In the genomic region with DNA sequence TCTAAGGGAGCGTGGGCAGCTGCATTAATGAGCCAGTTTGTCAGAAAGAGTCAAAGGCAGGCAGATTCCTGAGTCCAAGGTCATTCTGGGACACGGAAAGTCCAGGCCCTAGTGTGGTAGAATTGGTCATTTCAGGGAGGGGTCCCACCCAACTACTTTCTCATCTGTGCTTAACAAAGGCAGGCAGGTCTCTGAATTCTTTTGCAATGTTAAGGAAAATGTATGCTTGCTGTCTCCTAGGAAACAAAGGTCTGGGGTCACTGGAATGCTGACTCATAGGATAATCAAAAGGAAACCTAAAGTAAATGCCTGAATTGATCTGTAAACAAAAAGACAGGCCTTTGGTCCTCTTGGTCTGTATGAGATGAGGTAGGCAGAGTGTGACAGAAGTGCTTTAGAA, we compare ENCODE assay signal across 28 mouse cellular contexts. TPM values are rescaled to one million over a fixed set of nuclear protein-coding genes. Genes with fewer than 3 reads are reported as not detected.
DNase-seq lines count a peak whose midpoint lies in the region; ATAC-seq and TF ChIP-seq lines count a peak whose summit lies in the region.
"Had no signal": no experiment of that assay in that cellular context is flagged by ENCODE, and none has a peak within 500 bp of the region (broad histone marks: within the 10 kb centered on the region; RNA-seq: fewer than 3 reads in every experiment).

No protein-coding gene starts in this region.

- intact Hi-C loops in heart, postnatal 14 days (cut with DNase I), result no loop called here

- no peak overlapping the region for H3K4me2 ChIP-seq in liver, postnatal 0 days (ENCODE audit: low read depth, low read length)
- no peak overlapping the region for H3K4me2 ChIP-seq in stomach, postnatal 0 days (replicated peaks; ENCODE audit: low read depth)
- H3K4me2 ChIP-seq: heart, embryonic 12.5 days; hindbrain, embryonic 12.5 days; limb, embryonic 12.5 days; liver, embryonic 15.5 days; neural tube, embryonic 12.5 days had no signal

- no peaks in the 10 kb centered on the region for H3K36me3 ChIP-seq in liver, postnatal 0 days (replicated peaks; ENCODE audit: insufficient read depth, low read length)
- no peaks in the 10 kb centered on the region for H3K36me3 ChIP-seq in ES-E14 (ENCODE audit: control insufficient read depth, insufficient read depth, low read length, poor library complexity, severe bottlenecking)
- H3K36me3 ChIP-seq in stomach, postnatal 0 days (ENCODE audit: control insufficient read depth, insufficient read depth, low read length), result no peaks in the 10 kb centered on the region
- H3K36me3 ChIP-seq: heart, embryonic 12.5 days; limb, embryonic 12.5 days; liver, embryonic 15.5 days had no signal

- no peak for TF ChIP-seq CTCF in liver, postnatal 0 days (IDR thresholded peaks at IDR 0.05; ENCODE audit: low read depth)
- TF ChIP-seq CTCF in stomach, postnatal 0 days (IDR thresholded peaks at IDR 0.05; ENCODE audit: low read depth), result no peak

- 70% methylated on average over 2 of the region's 2 CpGs for WGBS in liver, postnatal 0 days (ENCODE audit: insufficient replicate concordance)
- WGBS in stomach, postnatal 0 days, result 47% methylated on average over 2 of the region's 2 CpGs

- no peak overlapping the region for H3K9ac ChIP-seq in liver, postnatal 0 days (replicated peaks)
- no peak overlapping the region for H3K9ac ChIP-seq in ES-E14 (ENCODE audit: insufficient read depth, low read depth, low read length, poor library complexity, severe bottlenecking)
- no peak overlapping the region for H3K9ac ChIP-seq in stomach, postnatal 0 days (ENCODE audit: low read length)
- H3K9ac ChIP-seq: forebrain, postnatal 0 days; heart, embryonic 12.5 days; hindbrain, embryonic 12.5 days; limb, embryonic 12.5 days; liver, embryonic 15.5 days; neural tube, embryonic 12.5 days had no signal

- no peak for DNase-seq in liver, postnatal 0 days
- DNase-seq in liver, result no peak
- no peak for DNase-seq in ES-E14 (ENCODE audit: low read depth, low spot score)
- peak; percentile 29 for DNase-seq in embryo, embryonic 10.5 days (ENCODE audit: low spot score)
- no peak for DNase-seq in stomach, postnatal 0 days (ENCODE audit: low spot score)
- no peak for DNase-seq in layer of hippocampus, postnatal 14 days (ENCODE audit: low spot score in 2 of 2)
- no peak for DNase-seq in heart, postnatal 14 days
- DNase-seq: adrenal gland, adult 8-10 months; cerebellum, adult 18-20 months; cerebellum, postnatal 36 days; forebrain, postnatal 0 days; gastrocnemius, postnatal 25 days; heart, adult 18-20 months; heart, postnatal 10 days; kidney, adult 2 months; kidney, postnatal 10 days; lung, postnatal 14 days; midbrain, embryonic 14.5 days; thymus, adult 18-20 months; thymus, postnatal 36 days had no signal

- H3K4me1 ChIP-seq in liver, postnatal 0 days (ENCODE audit: insufficient read depth), result peaks cover 6% of the 10 kb centered on the region
- peaks cover 5 to 6% of the 10 kb centered on the region in 2 experiments for H3K4me1 ChIP-seq in ES-E14 (ENCODE audit: control insufficient read depth in 2 of 2, insufficient read depth in 2 of 2, low read length in 2 of 2, poor library complexity in 1 of 2)
- H3K4me1 ChIP-seq in stomach, postnatal 0 days (replicated peaks; ENCODE audit: control insufficient read depth, insufficient read depth), result no peaks in the 10 kb centered on the region
- H3K4me1 ChIP-seq: heart, embryonic 12.5 days; hindbrain, embryonic 12.5 days; limb, embryonic 12.5 days; liver, embryonic 15.5 days; neural tube, embryonic 12.5 days had no signal

- no peak; the same call in 1 of the 2 replicates for ATAC-seq in liver, postnatal 0 days
- peak; percentile 47; the same call in 1 of the 2 replicates for ATAC-seq in stomach, postnatal 0 days (ENCODE audit: low FRiP score, low TSS enrichment)
- ATAC-seq: activated CD4-positive, CD25-positive, alpha-beta regulatory T cell, adult 4 months; forebrain, postnatal 0 days; Patski had no signal

- no peak overlapping the region for H3K4me3 ChIP-seq in liver, postnatal 0 days (ENCODE audit: low read depth, low read length)
- no peak overlapping the region for H3K4me3 ChIP-seq in ES-E14 (ENCODE audit: insufficient read depth in 1 of 2, low read depth in 1 of 2, low read length in 2 of 2, poor library complexity in 1 of 2, severe bottlenecking in 1 of 2)
- H3K4me3 ChIP-seq in stomach, postnatal 0 days (ENCODE audit: low read depth, low read length), result no peak overlapping the region
- H3K4me3 ChIP-seq: heart, embryonic 12.5 days; hindbrain, embryonic 12.5 days; limb, embryonic 12.5 days; liver, embryonic 15.5 days; megakaryocyte, embryonic 14.5 days; neural tube, embryonic 12.5 days had no signal

- H3K27me3 ChIP-seq in liver, postnatal 0 days (ENCODE audit: insufficient read depth, low read length), result no peaks in the 10 kb centered on the region
- H3K27me3 ChIP-seq in stomach, postnatal 0 days (ENCODE audit: control insufficient read depth, insufficient read depth, low read length), result no peaks in the 10 kb centered on the region
- H3K27me3 ChIP-seq: heart, embryonic 12.5 days; hindbrain, embryonic 12.5 days; limb, embryonic 12.5 days; liver, embryonic 15.5 days; neural tube, embryonic 12.5 days; Patski had no signal

- in situ Hi-C loops in ES-E14 (cut with MboI; ENCODE audit: low sequenced_read_pairs in 2 of 2, unreplicated experiment in 2 of 2), result no loop called here

- no peaks in the 10 kb centered on the region for H3K9me3 ChIP-seq in liver, postnatal 0 days (ENCODE audit: low read length)
- H3K9me3 ChIP-seq in ES-E14 (ENCODE audit: control insufficient read depth, insufficient read depth, low read depth, low read length), result no peaks in the 10 kb centered on the region
- H3K9me3 ChIP-seq in stomach, postnatal 0 days (ENCODE audit: control insufficient read depth, low read length), result no peaks in the 10 kb centered on the region
- H3K9me3 ChIP-seq: heart, embryonic 12.5 days; hindbrain, embryonic 12.5 days; limb, embryonic 12.5 days; liver, embryonic 15.5 days; neural tube, embryonic 12.5 days had no signal

- no peak overlapping the region for H3K27ac ChIP-seq in liver, postnatal 0 days (ENCODE audit: low read depth)
- H3K27ac ChIP-seq in ES-E14 (ENCODE audit: insufficient read depth, low read depth, low read length, poor library complexity, severe bottlenecking), result no peak overlapping the region; the same call in 1 of the 2 replicates
- H3K27ac ChIP-seq in stomach, postnatal 0 days (replicated peaks), result no peak overlapping the region
- H3K27ac ChIP-seq: hindbrain, embryonic 12.5 days; limb, embryonic 12.5 days; liver, embryonic 15.5 days; neural tube, embryonic 12.5 days had no signal

- 0 out of 2 replicates have a peak, but pooled peaks have one; percentile 14 for TF ChIP-seq EP300 in liver, postnatal 0 days (IDR thresholded peaks at IDR 0.05; ENCODE audit: low read depth)
- no peak for TF ChIP-seq EP300 in stomach, postnatal 0 days (optimal IDR thresholded peaks at IDR 0.05)

TF ChIP-seq in ES-E14, 5 proteins besides CTCF, POLR2A, EP300 and RAD21:
- TF ChIP-seq HCFC1 (IDR thresholded peaks at IDR 0.05; ENCODE audit: borderline replicate concordance, insufficient read depth, low read length), result no peak
- no peak for TF ChIP-seq ZNF384 (IDR thresholded peaks at IDR 0.05; ENCODE audit: low read depth, low read length)
- peak; percentile 96 for TF ChIP-seq MAFK (IDR thresholded peaks at IDR 0.05; ENCODE audit: insufficient read depth, low read depth, low read length)
- no peak for TF ChIP-seq ZC3H11A (IDR thresholded peaks at IDR 0.05; ENCODE audit: borderline replicate concordance, low read depth, low read length)
- peak; percentile 52; the same call in 1 of the 2 replicates for TF ChIP-seq CHD2 (IDR thresholded peaks at IDR 0.05; ENCODE audit: low read depth, low read length)

RNA-seq across cellular contexts. Expression of a gene that starts 13.0 kb away (rescaled TPM):
- 16.7 and 18.6 TPM in 2 replicates for polyA plus RNA-seq in liver, postnatal 0 days (2015; fragmentation: Nextera tagmentation; extraction: Ambion mirVana)
- 58.1 and 81.2 TPM in 2 replicates for total RNA-seq in ES-E14 (2012; rRNA removed)
- polyA plus RNA-seq in stomach, postnatal 0 days (2015; fragmentation: Nextera tagmentation; extraction: Ambion mirVana), result 24.0 and 26.4 TPM in 2 replicates
- 10 to 100 TPM; 15.1 to 16.6 TPM for total RNA-seq in layer of hippocampus, postnatal 14 days (2021)
- 1 to 10 TPM; 9.2 TPM for total RNA-seq in heart, postnatal 14 days (2021)
